Mouse (Mus musculus): ENCODE data around the gene Ap4m1. TPM values are rescaled to one million over a fixed set of nuclear protein-coding genes. Genes with fewer than 3 reads are reported as not detected.

The Ap4m1 gene
- total and polyA plus RNA-seq, 3 experiments: 21.1 to 26.7 (median 22.6) TPM

DNA sequence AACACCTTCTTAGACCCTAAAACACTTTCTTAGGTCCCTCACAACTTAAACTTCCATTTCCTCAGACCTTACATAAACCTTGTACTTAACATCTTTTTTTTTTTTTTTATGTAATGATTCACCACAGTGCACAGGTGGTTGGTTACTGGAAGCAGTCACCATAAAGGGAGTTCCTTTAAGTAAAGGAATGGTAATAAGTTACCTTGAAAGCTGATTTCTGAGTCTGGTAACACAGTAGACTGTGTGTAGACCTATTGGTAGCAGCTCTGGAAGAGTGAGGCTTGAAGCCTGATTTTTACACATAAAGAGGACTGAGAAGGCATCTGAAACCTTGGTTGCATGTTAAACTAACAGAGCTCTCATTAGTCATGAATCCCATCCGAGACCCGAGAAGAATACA is 48.1 kb downstream of the Ap4m1 start:
- H3K9me3 ChIP-seq (replicated peaks): no peaks in the 10 kb centered on the region; the same call in 1 of the 2 replicates
- no peaks in the 10 kb centered on the region for H3K36me3 ChIP-seq (replicated peaks)
- ATAC-seq (ENCODE audit: extremely low read depth, insufficient number of reproducible peaks, low FRiP score, poor library complexity, severe bottlenecking) (no peak), DNase-seq (ENCODE audit: low spot score) (no peak)
- no peaks in the 10 kb centered on the region for H3K4me1 ChIP-seq (ENCODE audit: insufficient read depth, low read depth, low read length)
- no peaks in the 10 kb centered on the region; the same call in none of the 2 replicates for H3K27me3 ChIP-seq (ENCODE audit: insufficient read depth, low read length)
- no peak for TF ChIP-seq POLR2AphosphoS5 (IDR thresholded peaks at IDR 0.05; ENCODE audit: insufficient replicate concordance, low read depth, low read length)
- TF ChIP-seq GATA1 (IDR thresholded peaks at IDR 0.05; ENCODE audit: borderline replicate concordance, low read length): no peak
- TF ChIP-seq GATA2 (IDR thresholded peaks at IDR 0.05; ENCODE audit: borderline replicate concordance, low read depth, low read length): no peak
- TF ChIP-seq CTCF (IDR thresholded peaks at IDR 0.05; ENCODE audit: low read depth, low read length): no peak
- TF ChIP-seq TAL1 (conservative IDR thresholded peaks at IDR 0.05; ENCODE audit: low read depth, low read length): no peak
- H3K4me3 ChIP-seq (ENCODE audit: low read depth, low read length): no peak overlapping the region

DNA sequence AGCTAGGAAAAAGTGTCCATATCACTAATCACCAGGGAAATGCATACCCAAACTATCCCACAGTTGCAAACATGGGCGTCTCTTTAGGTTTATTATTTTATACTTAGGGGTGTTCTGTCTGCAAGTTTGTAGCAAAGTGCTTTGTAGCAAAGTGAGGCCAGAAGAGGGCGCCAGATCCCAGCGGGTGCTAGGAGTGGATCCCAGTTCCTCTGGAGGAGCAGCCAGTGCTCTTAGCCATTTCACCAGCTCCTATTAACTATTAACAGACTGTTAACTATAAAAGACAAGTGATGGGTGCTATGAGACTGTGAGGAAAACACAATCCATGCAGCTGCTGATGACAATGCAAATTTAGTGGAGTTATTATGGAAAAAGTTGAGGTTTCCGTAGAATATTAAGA is 50.3 kb downstream of the Ap4m1 start:
- peak; percentile 48; the same call in 1 of the 2 replicates for ATAC-seq (ENCODE audit: extremely low read depth, insufficient number of reproducible peaks, low FRiP score, poor library complexity, severe bottlenecking)
- H3K27me3 ChIP-seq (ENCODE audit: insufficient read depth, low read length): no peaks in the 10 kb centered on the region; the same call in none of the 2 replicates
- DNase-seq (ENCODE audit: low spot score): peak; percentile 73
- no peaks in the 10 kb centered on the region for H3K4me1 ChIP-seq (ENCODE audit: insufficient read depth, low read depth, low read length)
- no peaks in the 10 kb centered on the region for H3K36me3 ChIP-seq (replicated peaks)
- H3K9me3 ChIP-seq (replicated peaks): no peaks in the 10 kb centered on the region
- no peak overlapping the region for H3K4me3 ChIP-seq (ENCODE audit: low read depth, low read length)
- TF ChIP-seq TAL1 (conservative IDR thresholded peaks at IDR 0.05; ENCODE audit: low read depth, low read length) (no peak), CTCF (IDR thresholded peaks at IDR 0.05; ENCODE audit: low read depth, low read length) (peak; percentile 78)

DNA sequence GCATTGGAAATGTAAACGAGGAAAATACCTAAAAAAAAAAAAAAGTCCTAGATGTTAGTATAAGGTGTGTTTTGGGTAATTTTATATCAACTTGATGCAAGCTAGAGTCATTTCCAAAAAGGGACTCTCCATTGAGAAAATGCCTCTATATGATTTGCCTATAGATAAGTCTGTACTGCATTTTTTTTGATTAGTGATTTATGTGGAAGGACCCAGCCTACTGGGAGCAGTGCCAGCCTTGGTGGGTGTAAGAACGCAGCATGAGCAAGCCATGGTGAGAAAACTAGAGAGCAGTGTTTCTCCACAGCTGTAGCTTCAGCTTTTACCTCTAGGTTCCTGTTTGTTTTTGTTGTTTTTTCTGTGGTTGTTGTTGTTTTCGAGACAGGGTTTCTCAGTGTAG is 51.5 kb downstream of the Ap4m1 start:
- H3K27me3 ChIP-seq (ENCODE audit: insufficient read depth, low read length): peaks cover under 1% of the 10 kb centered on the region; the same call in 1 of the 2 replicates
- no peaks in the 10 kb centered on the region for H3K36me3 ChIP-seq (replicated peaks)
- ATAC-seq (ENCODE audit: extremely low read depth, insufficient number of reproducible peaks, low FRiP score, poor library complexity, severe bottlenecking) (no peak), DNase-seq (ENCODE audit: low spot score) (no peak)
- TF ChIP-seq TAL1 (conservative IDR thresholded peaks at IDR 0.05; ENCODE audit: low read depth, low read length) (no peak), GATA1 (IDR thresholded peaks at IDR 0.05; ENCODE audit: borderline replicate concordance, low read length) (no peak), CTCF (IDR thresholded peaks at IDR 0.05; ENCODE audit: low read depth, low read length) (no peak), POLR2AphosphoS5 (IDR thresholded peaks at IDR 0.05; ENCODE audit: insufficient replicate concordance, low read depth, low read length) (no peak), GATA2 (IDR thresholded peaks at IDR 0.05; ENCODE audit: borderline replicate concordance, low read depth, low read length) (no peak)
- no peak overlapping the region for H3K4me3 ChIP-seq (ENCODE audit: low read depth, low read length)
- no peaks in the 10 kb centered on the region for H3K9me3 ChIP-seq (replicated peaks)
- H3K4me1 ChIP-seq (ENCODE audit: insufficient read depth, low read depth, low read length): no peaks in the 10 kb centered on the region

DNA sequence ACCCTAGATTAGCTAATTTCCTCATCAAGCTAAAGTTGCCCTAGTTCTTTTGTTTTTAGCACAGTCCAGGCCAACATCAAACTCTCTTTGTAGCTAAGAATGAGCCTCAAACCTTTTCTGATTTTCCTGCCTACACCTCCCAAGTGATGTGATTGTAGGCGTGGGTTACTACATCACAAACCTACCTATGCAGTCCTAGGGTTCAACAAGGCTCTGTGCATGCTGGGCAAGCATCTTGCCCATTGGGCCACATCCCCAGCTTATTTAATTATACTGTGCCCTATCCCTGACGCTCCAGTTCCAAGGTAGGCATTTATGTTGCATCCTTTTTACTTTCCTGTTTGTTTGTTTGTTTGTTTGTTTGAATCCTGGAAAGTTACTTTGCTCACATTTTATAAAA is 53.9 kb downstream of the Ap4m1 start, which contains the start of gene Nxpe5:
TSS of gene Nxpe5 (plus strand) at position 199 of the 400 bp plus-strand sequence.
- Histone ChIP-seq H3K4me1 (ENCODE audit: insufficient read depth, low read depth, low read length) (peaks cover 3% of the 10 kb centered on the region; the same call in 1 of the 2 replicates), H3K27me3 (ENCODE audit: insufficient read depth, low read length) (peaks cover 8% of the 10 kb centered on the region; the same call in 1 of the 2 replicates), H3K9me3 (replicated peaks) (no peaks in the 10 kb centered on the region), H3K36me3 (replicated peaks) (no peaks in the 10 kb centered on the region), H3K4me3 (ENCODE audit: low read depth, low read length) (no peak within 1 kb of the TSS)
- DNase-seq (ENCODE audit: low spot score) (no peak), ATAC-seq (ENCODE audit: extremely low read depth, insufficient number of reproducible peaks, low FRiP score, poor library complexity, severe bottlenecking) (no peak)
- TF ChIP-seq CTCF (IDR thresholded peaks at IDR 0.05; ENCODE audit: low read depth, low read length) (no peak), GATA2 (IDR thresholded peaks at IDR 0.05; ENCODE audit: borderline replicate concordance, low read depth, low read length) (no peak), POLR2AphosphoS5 (IDR thresholded peaks at IDR 0.05; ENCODE audit: insufficient replicate concordance, low read depth, low read length) (no peak), TAL1 (conservative IDR thresholded peaks at IDR 0.05; ENCODE audit: low read depth, low read length) (no peak)

DNA sequence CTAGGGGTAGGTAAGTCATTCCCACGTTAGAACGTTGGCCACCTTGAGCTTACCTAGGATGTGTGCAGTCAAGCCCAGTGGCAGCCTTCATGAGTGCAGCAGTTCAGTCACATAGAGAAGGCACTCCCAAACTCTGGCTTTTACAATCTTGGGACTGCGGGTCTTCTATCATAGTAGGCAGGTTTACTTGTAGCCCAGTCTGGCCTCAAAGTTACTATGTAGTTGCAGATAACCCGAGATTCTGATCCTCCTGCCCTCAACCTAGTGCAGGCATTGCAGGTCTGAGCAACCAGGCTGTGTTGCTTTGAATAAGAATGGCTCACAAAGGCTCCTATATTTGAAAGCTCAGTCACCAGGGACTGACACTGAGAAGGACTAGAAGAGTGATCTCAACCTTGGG is 54.7 kb downstream of the Ap4m1 start:
- Histone ChIP-seq H3K4me3 (ENCODE audit: low read depth, low read length) (no peak overlapping the region), H3K9me3 (replicated peaks) (no peaks in the 10 kb centered on the region), H3K4me1 (ENCODE audit: insufficient read depth, low read depth, low read length) (peaks cover 3% of the 10 kb centered on the region; the same call in 1 of the 2 replicates), H3K27me3 (ENCODE audit: insufficient read depth, low read length) (peaks cover 8% of the 10 kb centered on the region; the same call in 1 of the 2 replicates), H3K36me3 (replicated peaks) (no peaks in the 10 kb centered on the region)
- ATAC-seq (ENCODE audit: extremely low read depth, insufficient number of reproducible peaks, low FRiP score, poor library complexity, severe bottlenecking) (no peak), DNase-seq (ENCODE audit: low spot score) (no peak)
- TF ChIP-seq POLR2AphosphoS5 (IDR thresholded peaks at IDR 0.05; ENCODE audit: insufficient replicate concordance, low read depth, low read length) (no peak), TAL1 (conservative IDR thresholded peaks at IDR 0.05; ENCODE audit: low read depth, low read length) (no peak), GATA2 (IDR thresholded peaks at IDR 0.05; ENCODE audit: borderline replicate concordance, low read depth, low read length) (no peak), CTCF (IDR thresholded peaks at IDR 0.05; ENCODE audit: low read depth, low read length) (no peak), GATA1 (IDR thresholded peaks at IDR 0.05; ENCODE audit: borderline replicate concordance, low read length) (no peak)

DNA sequence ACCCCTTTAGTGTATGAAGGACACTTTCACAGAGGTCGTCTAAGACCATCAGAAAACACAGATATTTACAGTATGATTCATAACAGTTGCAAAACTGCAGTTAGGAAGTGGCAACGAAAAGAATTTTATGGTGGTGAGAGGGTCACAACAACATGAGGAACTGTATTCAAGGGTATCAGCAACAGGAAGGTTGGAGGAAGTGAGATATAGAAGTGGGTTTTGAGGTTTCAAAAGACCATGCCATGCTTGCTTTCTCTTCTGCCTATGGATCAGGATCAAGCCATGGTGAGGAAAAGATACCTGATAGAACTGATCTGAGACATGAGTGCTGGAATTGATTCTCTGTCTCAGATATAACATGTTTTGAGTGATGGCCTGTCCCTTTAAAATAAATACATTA is 55.6 kb downstream of the Ap4m1 start:
- Histone ChIP-seq H3K27me3 (ENCODE audit: insufficient read depth, low read length) (peaks cover 9% of the 10 kb centered on the region), H3K4me3 (ENCODE audit: low read depth, low read length) (no peak overlapping the region), H3K9me3 (replicated peaks) (no peaks in the 10 kb centered on the region), H3K4me1 (ENCODE audit: insufficient read depth, low read depth, low read length) (peaks cover 3% of the 10 kb centered on the region; the same call in 1 of the 2 replicates), H3K36me3 (replicated peaks) (no peaks in the 10 kb centered on the region)
- no peak for DNase-seq (ENCODE audit: low spot score)
- no peak for ATAC-seq (ENCODE audit: extremely low read depth, insufficient number of reproducible peaks, low FRiP score, poor library complexity, severe bottlenecking)
- TF ChIP-seq TAL1 (conservative IDR thresholded peaks at IDR 0.05; ENCODE audit: low read depth, low read length) (no peak), POLR2AphosphoS5 (IDR thresholded peaks at IDR 0.05; ENCODE audit: insufficient replicate concordance, low read depth, low read length) (no peak), GATA1 (IDR thresholded peaks at IDR 0.05; ENCODE audit: borderline replicate concordance, low read length) (no peak), GATA2 (IDR thresholded peaks at IDR 0.05; ENCODE audit: borderline replicate concordance, low read depth, low read length) (no peak), CTCF (IDR thresholded peaks at IDR 0.05; ENCODE audit: low read depth, low read length) (no peak)

All from G1E (cell line).